Mouse (Mus musculus): Measurements from ENCODE around the gene Adam23. TPM values are rescaled to one million over a fixed set of nuclear protein-coding genes. Genes with fewer than 3 reads are reported as not detected.

Gene Adam23
- polyA plus RNA-seq, 1 experiment from 2014 or later: 6.6 TPM

- 77% methylated on average over 8 of the region's 8 CpGs for WGBS
- H3K4me1 ChIP-seq (ENCODE audit: control insufficient read depth, insufficient read depth, low read length): peaks cover 6% of the 10 kb centered on the region
- no peak overlapping the region for H3K4me3 ChIP-seq (ENCODE audit: low read depth, low read length)
- no peaks in the 10 kb centered on the region for H3K27me3 ChIP-seq (replicated peaks; ENCODE audit: control insufficient read depth, insufficient read depth, low read length)
- no peak overlapping the region for H3K27ac ChIP-seq (ENCODE audit: low read depth, low read length)
- no peak overlapping the region for H3K4me2 ChIP-seq (ENCODE audit: low read length)
- no peaks in the 10 kb centered on the region for H3K9me3 ChIP-seq (replicated peaks; ENCODE audit: control insufficient read depth, low read length)
- H3K36me3 ChIP-seq (ENCODE audit: control insufficient read depth, insufficient read depth, low read length): no peaks in the 10 kb centered on the region
- no peak overlapping the region for H3K9ac ChIP-seq (ENCODE audit: low read length)
- ATAC-seq (no peak), DNase-seq (ENCODE audit: low spot score) (no peak)
Measured at GRCm38 (mm10) chr1:63457801-63458519, 12.3 kb downstream of the Adam23 start.

- no peaks in the 10 kb centered on the region for H3K36me3 ChIP-seq (ENCODE audit: control insufficient read depth, insufficient read depth, low read length)
- H3K9me3 ChIP-seq (replicated peaks; ENCODE audit: control insufficient read depth, low read length): no peaks in the 10 kb centered on the region
- no peaks in the 10 kb centered on the region for H3K27me3 ChIP-seq (replicated peaks; ENCODE audit: control insufficient read depth, insufficient read depth, low read length)
- no peak overlapping the region for H3K9ac ChIP-seq (ENCODE audit: low read length)
- 18% methylated on average over 3 of the region's 3 CpGs for WGBS
- peaks cover 6% of the 10 kb centered on the region for H3K4me1 ChIP-seq (ENCODE audit: control insufficient read depth, insufficient read depth, low read length)
- no peak overlapping the region for H3K4me2 ChIP-seq (ENCODE audit: low read length)
- DNase-seq (ENCODE audit: low spot score): peak; percentile 62
- ATAC-seq: peak; percentile 57; the same call in 1 of the 2 replicates
- no peak overlapping the region for H3K27ac ChIP-seq (ENCODE audit: low read depth, low read length)
- no peak overlapping the region for H3K4me3 ChIP-seq (ENCODE audit: low read depth, low read length)
Measured at GRCm38 (mm10) chr1:63459151-63459550, 13.5 kb downstream of the Adam23 start.

GRCm38 (mm10) chr1:63459926-63460325 lies 14.2 kb downstream of the Adam23 start:
- Histone ChIP-seq H3K4me3 (ENCODE audit: low read depth, low read length) (no peak overlapping the region), H3K9ac (ENCODE audit: low read length) (no peak overlapping the region), H3K27me3 (replicated peaks; ENCODE audit: control insufficient read depth, insufficient read depth, low read length) (no peaks in the 10 kb centered on the region), H3K27ac (ENCODE audit: low read depth, low read length) (no peak overlapping the region), H3K36me3 (ENCODE audit: control insufficient read depth, insufficient read depth, low read length) (no peaks in the 10 kb centered on the region), H3K4me1 (ENCODE audit: control insufficient read depth, insufficient read depth, low read length) (peaks cover 6% of the 10 kb centered on the region), H3K9me3 (replicated peaks; ENCODE audit: control insufficient read depth, low read length) (no peaks in the 10 kb centered on the region), H3K4me2 (ENCODE audit: low read length) (no peak overlapping the region)
- 75% methylated on average over 6 of the region's 6 CpGs for WGBS
- DNase-seq (ENCODE audit: low spot score): no peak
- ATAC-seq: no peak

GRCm38 (mm10) chr1:63464441-63464840 lies 18.8 kb downstream of the Adam23 start:
- Histone ChIP-seq H3K36me3 (ENCODE audit: control insufficient read depth, insufficient read depth, low read length) (no peaks in the 10 kb centered on the region), H3K27ac (ENCODE audit: low read depth, low read length) (no peak overlapping the region), H3K4me3 (ENCODE audit: low read depth, low read length) (no peak overlapping the region), H3K4me2 (ENCODE audit: low read length) (no peak overlapping the region), H3K27me3 (replicated peaks; ENCODE audit: control insufficient read depth, insufficient read depth, low read length) (no peaks in the 10 kb centered on the region), H3K9me3 (replicated peaks; ENCODE audit: control insufficient read depth, low read length) (no peaks in the 10 kb centered on the region), H3K9ac (ENCODE audit: low read length) (no peak overlapping the region), H3K4me1 (ENCODE audit: control insufficient read depth, insufficient read depth, low read length) (no peaks in the 10 kb centered on the region; the same call in 1 of the 2 replicates)
- WGBS: 85% methylated on average over 1 of the region's 1 CpGs
- DNase-seq (ENCODE audit: low spot score) (no peak), ATAC-seq (no peak)

DNA sequence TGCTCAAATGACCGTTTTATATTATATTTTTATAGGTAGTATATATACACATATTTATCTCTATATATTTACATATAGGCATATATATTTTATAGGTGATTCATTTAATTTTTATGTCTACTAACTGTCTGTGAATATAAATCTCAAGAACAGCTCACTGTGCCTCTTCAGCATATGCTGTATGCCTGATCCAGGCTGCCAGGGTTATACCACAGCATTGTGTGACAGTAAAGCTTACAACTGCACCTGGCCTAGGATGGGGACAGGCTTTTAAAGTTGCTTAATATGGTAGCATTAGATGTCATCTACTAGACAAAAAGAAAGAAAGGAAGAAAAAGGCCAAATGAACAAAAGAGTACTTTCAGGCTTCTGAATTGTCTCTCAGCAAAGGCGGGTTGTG lies 27.6 kb downstream of the Adam23 start:
- 46% methylated on average over 2 of the region's 2 CpGs for WGBS
- no peak overlapping the region for H3K4me2 ChIP-seq (ENCODE audit: low read length)
- ATAC-seq: peak; percentile 64

GRCm38 (mm10) chr1:63473696-63474095 lies 28.0 kb downstream of the Adam23 start:
- Histone ChIP-seq H3K4me2 (ENCODE audit: low read length) (peak overlapping the region; percentile 8; the same call in 1 of the 2 replicates), H3K27me3 (replicated peaks; ENCODE audit: control insufficient read depth, insufficient read depth, low read length) (no peaks in the 10 kb centered on the region), H3K9ac (ENCODE audit: low read length) (peak overlapping the region; percentile 38; the same call in 1 of the 2 replicates), H3K4me1 (ENCODE audit: control insufficient read depth, insufficient read depth, low read length) (peaks cover 22% of the 10 kb centered on the region), H3K4me3 (ENCODE audit: low read depth, low read length) (no peak overlapping the region), H3K27ac (ENCODE audit: low read depth, low read length) (peak overlapping the region; percentile 40; the same call in 1 of the 2 replicates), H3K36me3 (ENCODE audit: control insufficient read depth, insufficient read depth, low read length) (no peaks in the 10 kb centered on the region), H3K9me3 (replicated peaks; ENCODE audit: control insufficient read depth, low read length) (no peaks in the 10 kb centered on the region)
- ATAC-seq (peak; percentile 57), DNase-seq (ENCODE audit: low spot score) (peak; percentile 38)
- WGBS: 7% methylated on average over 8 of the region's 8 CpGs

More for the DNA sequence above, 27.6 kb downstream of the Adam23 start:
- peak; percentile 30 for DNase-seq (ENCODE audit: low spot score)
- no peaks in the 10 kb centered on the region for H3K36me3 ChIP-seq (ENCODE audit: control insufficient read depth, insufficient read depth, low read length)
- peaks cover 22% of the 10 kb centered on the region for H3K4me1 ChIP-seq (ENCODE audit: control insufficient read depth, insufficient read depth, low read length)
- no peaks in the 10 kb centered on the region for H3K27me3 ChIP-seq (replicated peaks; ENCODE audit: control insufficient read depth, insufficient read depth, low read length)
- H3K4me3 ChIP-seq (ENCODE audit: low read depth, low read length): no peak overlapping the region
- H3K9ac ChIP-seq (ENCODE audit: low read length): no peak overlapping the region
- H3K9me3 ChIP-seq (replicated peaks; ENCODE audit: control insufficient read depth, low read length): no peaks in the 10 kb centered on the region
- H3K27ac ChIP-seq (ENCODE audit: low read depth, low read length): 0 out of 2 replicates have a peak overlapping the region, but pooled peaks have one; percentile 40

- DNase-seq (ENCODE audit: low spot score) (no peak), ATAC-seq (no peak)
- no peak overlapping the region for H3K9ac ChIP-seq (ENCODE audit: low read length)
- no peaks in the 10 kb centered on the region for H3K27me3 ChIP-seq (replicated peaks; ENCODE audit: control insufficient read depth, insufficient read depth, low read length)
- 94% methylated on average over 5 of the region's 5 CpGs for WGBS
- no peak overlapping the region for H3K4me3 ChIP-seq (ENCODE audit: low read depth, low read length)
- H3K4me1 ChIP-seq (ENCODE audit: control insufficient read depth, insufficient read depth, low read length): peaks cover 3% of the 10 kb centered on the region; the same call in 1 of the 2 replicates
- no peaks in the 10 kb centered on the region for H3K36me3 ChIP-seq (ENCODE audit: control insufficient read depth, insufficient read depth, low read length)
- no peak overlapping the region for H3K4me2 ChIP-seq (ENCODE audit: low read length)
- no peaks in the 10 kb centered on the region for H3K9me3 ChIP-seq (replicated peaks; ENCODE audit: control insufficient read depth, low read length)
- H3K27ac ChIP-seq (ENCODE audit: low read depth, low read length): no peak overlapping the region
Measured at GRCm38 (mm10) chr1:63478946-63479345, 33.3 kb downstream of the Adam23 start.

DNA sequence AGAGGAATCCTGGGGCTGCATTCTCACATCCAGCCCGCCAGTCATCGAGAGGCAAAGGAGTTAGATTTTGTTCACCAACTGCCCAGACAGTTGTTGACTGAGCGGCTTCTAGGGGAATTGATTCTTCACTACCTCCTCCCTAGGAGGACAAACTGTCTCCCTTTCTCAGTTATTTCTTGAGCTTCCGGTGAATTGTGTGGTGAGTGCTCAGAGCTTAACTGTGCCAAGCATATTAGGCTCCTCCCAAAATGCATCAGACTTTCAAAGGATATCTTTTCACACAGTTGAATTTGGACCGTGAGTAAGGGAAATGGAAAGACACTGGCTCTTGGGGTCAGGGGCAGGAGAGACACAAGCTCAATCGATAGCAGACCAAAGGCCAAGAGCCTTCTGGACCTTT lies 39.0 kb downstream of the Adam23 start:
- no peak overlapping the region for H3K9ac ChIP-seq (ENCODE audit: low read length)
- H3K4me2 ChIP-seq (ENCODE audit: low read length): no peak overlapping the region
- no peak overlapping the region for H3K4me3 ChIP-seq (ENCODE audit: low read depth, low read length)
- DNase-seq (ENCODE audit: low spot score) (no peak), ATAC-seq (no peak)
- H3K36me3 ChIP-seq (ENCODE audit: control insufficient read depth, insufficient read depth, low read length): no peaks in the 10 kb centered on the region
- no peaks in the 10 kb centered on the region for H3K27me3 ChIP-seq (replicated peaks; ENCODE audit: control insufficient read depth, insufficient read depth, low read length)
- no peaks in the 10 kb centered on the region for H3K9me3 ChIP-seq (replicated peaks; ENCODE audit: control insufficient read depth, low read length)
- no peak overlapping the region for H3K27ac ChIP-seq (ENCODE audit: low read depth, low read length)
- 95% methylated on average over 6 of the region's 6 CpGs for WGBS
- H3K4me1 ChIP-seq (ENCODE audit: control insufficient read depth, insufficient read depth, low read length): no peaks in the 10 kb centered on the region

DNA sequence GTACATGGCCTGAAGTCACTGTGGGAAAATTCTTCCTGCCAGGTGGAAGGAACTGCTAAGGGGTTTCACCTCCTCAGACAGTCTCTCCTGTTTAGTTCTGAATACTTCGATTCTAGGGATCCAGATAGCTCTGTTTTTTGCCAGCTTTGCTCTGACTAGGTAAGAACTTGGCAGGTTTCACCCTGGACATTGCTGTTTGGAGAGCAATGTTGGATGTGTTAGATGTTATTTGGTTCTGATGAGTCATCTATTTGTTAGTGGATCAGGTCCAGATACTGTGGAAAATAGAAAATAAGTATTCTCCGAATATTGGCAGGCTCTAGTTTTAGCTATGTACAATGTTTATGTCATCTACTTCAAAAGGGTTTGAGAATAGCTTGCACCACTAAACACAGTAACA lies 41.0 kb downstream of the Adam23 start:
- WGBS: 90% methylated on average over 2 of the region's 2 CpGs
- ATAC-seq: no peak
- H3K9ac ChIP-seq (ENCODE audit: low read length): no peak overlapping the region

More for the DNA sequence above, 41.0 kb downstream of the Adam23 start:
- Histone ChIP-seq H3K4me2 (ENCODE audit: low read length) (no peak overlapping the region), H3K27me3 (replicated peaks; ENCODE audit: control insufficient read depth, insufficient read depth, low read length) (no peaks in the 10 kb centered on the region), H3K9me3 (replicated peaks; ENCODE audit: control insufficient read depth, low read length) (no peaks in the 10 kb centered on the region), H3K4me1 (ENCODE audit: control insufficient read depth, insufficient read depth, low read length) (no peaks in the 10 kb centered on the region), H3K27ac (ENCODE audit: low read depth, low read length) (no peak overlapping the region), H3K4me3 (ENCODE audit: low read depth, low read length) (no peak overlapping the region), H3K36me3 (ENCODE audit: control insufficient read depth, insufficient read depth, low read length) (no peaks in the 10 kb centered on the region)
- no peak for DNase-seq (ENCODE audit: low spot score)
